Mouse (Mus musculus): ENCODE data around the gene Olfr1510.
"Not testable (repeated sequence)": the region's sequence is repeated elsewhere in the genome, so short reads cannot be mapped to it uniquely, and the experiment has no call there.

The Olfr1510 gene

DNA sequence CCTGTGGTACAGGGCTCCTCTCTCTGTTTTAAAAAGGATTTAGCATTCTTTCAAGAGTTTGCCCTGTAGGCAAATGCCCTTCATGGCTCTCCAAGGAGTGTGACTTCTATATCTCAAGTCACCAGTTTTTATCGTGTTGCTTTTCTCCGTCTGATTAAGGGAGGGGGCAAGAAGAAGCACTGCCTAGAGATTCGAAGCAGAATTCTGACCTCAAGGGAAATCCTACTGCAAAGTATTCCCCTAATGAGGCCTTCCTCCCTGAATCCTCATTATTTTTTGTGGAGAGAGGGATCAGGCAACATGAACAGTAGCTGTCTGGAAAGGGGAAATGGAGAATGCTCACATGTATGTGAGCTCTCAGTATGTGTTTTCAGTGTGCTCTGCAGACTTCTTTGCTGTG, at the start of gene Olfr1510:
Olfr1510 (minus strand) TSS at position 101 of the 400 bp plus-strand sequence.
- no peak for DNase-seq

DNA sequence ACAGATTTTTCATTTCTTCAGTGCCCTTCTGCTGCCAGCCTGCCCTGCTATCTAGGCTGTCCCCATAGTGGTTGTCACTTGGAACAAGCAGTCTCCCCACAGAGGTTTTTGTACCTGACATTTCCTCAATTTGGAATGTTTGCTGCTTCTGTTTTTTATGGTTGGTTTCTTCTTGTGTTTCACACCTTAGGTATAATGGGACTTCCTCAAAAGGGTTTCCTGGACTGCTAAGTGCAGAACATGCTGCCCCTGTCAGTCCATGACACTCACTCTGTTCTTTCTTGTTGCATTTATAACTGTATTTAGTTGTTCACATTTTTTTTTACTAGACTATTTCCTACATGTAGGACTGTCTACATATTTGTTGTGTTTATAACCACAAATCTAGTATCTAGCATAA, 47.8 kb upstream of the Olfr1510 start:
- no peak for DNase-seq

DNA sequence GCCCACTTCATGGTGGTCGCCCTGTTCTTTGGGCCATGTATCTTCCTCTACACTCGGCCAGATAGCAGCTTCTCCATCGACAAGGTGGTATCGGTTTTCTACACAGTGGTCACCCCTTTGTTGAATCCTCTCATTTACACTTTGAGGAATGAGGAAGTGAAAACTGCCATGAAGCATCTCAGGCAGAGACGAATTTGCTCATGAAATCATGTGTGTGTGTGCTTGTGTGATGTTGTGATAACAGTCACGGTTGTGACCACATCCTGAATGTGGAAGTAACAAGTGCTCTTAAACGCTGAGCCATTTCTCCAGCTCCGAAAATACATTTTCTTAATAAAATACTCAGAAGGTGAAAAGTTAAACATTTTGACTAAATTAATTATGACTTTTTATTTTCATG, 37.0 kb upstream of the Olfr1510 start:
- DNase-seq: no peak

DNA sequence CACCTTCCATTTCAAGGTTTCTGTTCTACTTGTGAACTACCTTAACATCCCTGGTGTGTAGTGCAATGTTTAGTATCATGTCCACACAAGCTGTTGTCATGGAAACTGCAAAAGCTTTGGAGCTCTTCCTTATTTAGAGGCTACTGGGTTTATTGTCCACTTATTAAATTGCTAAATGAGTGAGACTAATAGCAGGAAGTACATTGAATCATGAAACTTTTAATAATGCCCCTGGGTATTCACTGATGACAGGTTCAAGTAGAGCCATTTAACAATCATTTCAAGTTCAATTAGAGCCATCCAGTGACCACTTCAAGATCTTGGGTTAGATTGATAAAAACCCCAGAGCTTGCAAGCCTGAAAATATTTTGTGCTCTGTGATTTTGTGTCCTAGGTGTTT, 28.5 kb upstream of the Olfr1510 start, which contains the start of gene Olfr1509:
Olfr1509 (plus strand) TSS at position 301 of the 400 bp plus-strand sequence.
- DNase-seq: no peak

DNA sequence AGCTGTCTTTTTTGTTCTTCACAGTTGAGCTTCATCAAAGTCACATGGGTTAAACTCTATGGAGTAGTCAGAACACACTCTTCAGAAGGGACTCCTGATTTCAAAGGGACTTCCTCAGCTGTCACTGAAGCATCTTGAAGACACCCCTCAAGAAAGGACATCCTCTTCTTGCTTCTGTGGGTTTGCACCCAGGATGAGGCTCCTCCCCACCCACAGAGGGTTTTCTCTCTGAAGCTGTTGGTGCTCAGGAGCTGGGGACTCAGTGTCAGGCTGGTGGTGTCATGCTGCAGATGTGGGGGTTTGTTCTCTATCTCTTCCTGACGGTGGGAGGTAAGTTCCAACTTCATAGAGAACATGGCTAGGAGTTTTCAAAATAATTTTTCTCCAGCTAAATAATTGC, 13.5 kb upstream of the Olfr1510 start:
- DNase-seq: no peak

DNA sequence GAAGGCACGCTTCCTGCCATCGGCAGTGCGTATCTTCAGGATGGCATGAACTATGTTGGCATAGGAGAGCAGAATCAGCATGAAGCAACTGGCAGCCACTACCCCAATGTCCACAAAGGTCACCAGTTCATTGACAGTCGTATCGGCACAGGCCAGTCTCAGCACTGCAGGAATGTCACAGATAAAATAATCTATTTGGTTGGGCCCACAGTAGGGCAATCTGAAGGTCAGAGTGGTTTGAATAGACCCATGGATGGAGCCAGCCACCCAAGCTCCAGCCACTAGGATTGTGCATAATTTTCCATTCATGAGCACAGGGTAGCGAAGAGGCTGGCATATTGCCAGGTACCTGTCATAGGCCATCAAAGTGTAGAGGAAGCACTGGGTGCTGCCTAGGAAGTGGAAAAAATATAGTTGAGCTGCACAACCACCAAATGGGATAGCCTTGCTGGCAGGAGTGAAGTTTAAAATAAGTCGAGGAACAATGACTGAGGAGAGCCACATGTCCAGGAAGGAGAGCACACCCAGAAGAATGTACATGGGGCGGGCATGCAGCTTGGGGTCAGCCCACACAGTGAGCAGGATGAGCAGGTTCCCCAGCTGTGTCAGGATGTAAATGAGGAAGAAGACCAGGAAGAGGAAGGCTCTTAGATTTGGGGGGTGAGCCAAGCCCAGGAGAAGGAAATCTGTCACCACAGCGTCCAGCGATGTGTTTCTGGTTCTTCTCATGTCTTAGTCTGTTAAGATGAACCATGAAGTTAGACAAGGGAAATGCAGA, 3.8 kb downstream of the Olfr1510 start:
- DNase-seq: not testable (repeated sequence)

DNA sequence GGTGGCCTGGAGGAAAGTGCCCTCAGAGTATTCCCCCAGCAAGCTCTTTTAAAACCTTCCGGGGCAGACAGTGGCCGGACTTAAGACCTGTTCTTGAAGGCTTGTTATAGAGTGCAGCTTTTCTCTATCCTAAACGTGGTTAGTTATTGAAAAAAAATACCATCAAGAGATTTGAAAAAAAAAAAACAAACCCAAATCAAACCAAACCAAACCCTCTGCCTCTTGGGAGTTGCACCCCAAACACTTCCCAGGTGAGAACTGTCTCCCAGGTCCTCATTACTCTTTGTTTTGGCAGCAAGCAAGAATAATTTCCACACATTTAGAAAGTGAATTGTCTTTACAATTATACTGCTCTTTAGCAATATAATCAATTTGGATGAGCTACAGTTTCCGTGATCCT, 16.9 kb downstream of the Olfr1510 start, which contains the start of gene Olfr1511:
Olfr1511 (minus strand) TSS at position 101 of the 400 bp plus-strand sequence.
- DNase-seq: no peak

DNA sequence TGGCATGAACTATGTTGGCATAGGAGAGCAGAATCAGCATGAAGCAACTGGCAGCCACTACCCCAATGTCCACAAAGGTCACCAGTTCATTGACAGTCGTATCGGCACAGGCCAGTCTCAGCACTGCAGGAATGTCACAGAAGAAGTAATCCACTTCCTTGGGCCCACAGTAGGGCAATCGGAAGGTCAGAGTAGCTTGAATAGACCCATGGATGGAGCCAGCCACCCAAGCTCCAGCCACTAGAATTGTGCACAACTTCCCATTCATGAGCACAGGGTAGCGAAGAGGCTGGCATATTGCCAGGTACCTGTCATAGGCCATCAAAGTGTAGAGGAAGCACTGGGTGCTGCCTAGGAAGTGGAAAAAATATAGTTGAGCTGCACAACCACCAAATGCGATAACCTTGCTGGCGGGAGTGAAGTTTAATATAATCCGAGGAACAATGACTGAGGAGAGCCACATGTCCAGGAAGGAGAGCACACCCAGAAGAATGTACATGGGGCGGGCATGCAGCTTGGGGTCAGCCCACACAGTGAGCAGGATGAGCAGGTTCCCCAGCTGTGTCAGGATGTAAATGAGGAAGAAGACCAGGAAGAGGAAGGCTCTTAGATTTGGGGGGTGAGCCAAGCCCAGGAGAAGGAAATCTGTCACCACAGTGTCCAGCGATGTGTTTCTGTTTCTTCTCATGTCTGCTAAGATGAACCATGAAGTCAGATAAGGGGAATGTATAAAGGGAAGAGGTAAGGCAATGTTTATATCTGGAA, 23.9 kb downstream of the Olfr1510 start:
- DNase-seq: peak; percentile 8

DNA sequence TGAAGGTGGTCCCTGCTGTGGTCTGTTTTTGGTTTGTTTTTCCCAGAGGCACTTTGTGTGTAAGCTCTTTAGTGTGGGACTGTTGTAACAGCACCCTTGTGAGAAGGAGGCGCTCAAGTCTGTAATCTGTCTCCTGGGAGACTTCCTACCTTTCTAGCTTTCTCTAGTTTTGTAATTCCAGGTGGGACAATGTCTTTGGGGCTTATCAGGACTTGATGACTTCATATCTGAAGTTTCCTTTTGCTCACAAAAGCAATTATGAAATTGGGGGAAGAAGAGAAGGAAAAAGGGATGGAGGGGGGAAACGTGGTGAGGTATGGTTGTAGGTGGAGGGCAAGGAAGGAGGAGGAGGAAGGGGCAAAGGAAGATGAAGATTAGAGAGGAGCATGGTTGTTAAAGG, 35.1 kb downstream of the Olfr1510 start, which contains the start of gene Olfr1512:
Olfr1512 (minus strand) TSS at position 101 of the 400 bp plus-strand sequence.
- DNase-seq: no peak

DNA sequence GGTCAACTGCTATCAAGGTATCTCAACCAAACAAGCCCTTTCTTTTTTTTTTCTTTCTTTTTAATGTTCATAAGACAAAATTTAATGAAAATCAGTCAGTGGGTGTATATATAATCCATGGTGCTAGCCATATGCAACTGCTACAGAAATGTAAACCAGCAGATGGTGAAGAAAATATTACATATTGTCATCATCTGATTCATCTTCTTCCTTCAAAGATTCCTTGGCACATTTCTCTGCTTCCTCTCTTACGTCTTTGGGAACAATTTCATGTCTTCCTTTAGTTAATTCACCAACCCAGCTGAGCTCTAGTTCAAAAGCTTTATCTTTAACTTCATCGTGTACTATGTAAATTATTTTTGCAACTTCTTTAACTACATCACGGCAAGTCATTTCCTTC, 45.4 kb downstream of the Olfr1510 start:
- no peak for DNase-seq

Data from kidney, postnatal 10 days (tissue).